Mouse (Mus musculus): ENCODE measurements around the gene Olfr702. TPM values are rescaled to one million over a fixed set of nuclear protein-coding genes. Genes with fewer than 3 reads are reported as not detected.

Olfr702 gene
- polyA plus RNA-seq (2015; fragmentation: Nextera tagmentation; extraction: Ambion mirVana): not detected in 2 replicates

DNA sequence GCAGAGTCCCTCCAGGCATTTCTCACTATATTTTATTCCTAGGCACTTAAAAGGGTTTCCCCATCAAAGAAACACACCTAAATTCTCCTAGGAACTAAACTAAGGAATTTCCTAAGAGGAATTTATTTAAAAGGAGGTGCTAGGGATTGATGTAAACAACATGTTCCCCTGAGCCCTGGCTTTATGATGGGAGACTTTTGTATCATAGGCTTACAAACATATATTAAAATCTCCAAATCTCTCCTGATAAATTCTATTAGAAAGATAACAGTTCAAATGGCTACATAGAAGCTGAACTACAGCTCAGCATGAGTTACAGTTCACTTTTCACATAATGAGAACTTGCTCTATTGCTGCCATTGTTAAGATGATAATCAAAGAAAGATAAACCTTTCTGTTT is at the start of gene Olfr702:
Gene Olfr702, minus strand, starts transcription at position 101 of the 400 bp plus-strand sequence.
- H3K36me3 ChIP-seq (ENCODE audit: control insufficient read depth, insufficient read depth): no peaks in the 10 kb centered on the region
- H3K27me3 ChIP-seq (ENCODE audit: control insufficient read depth, insufficient read depth, low read length): no peaks in the 10 kb centered on the region
- no peak within 1 kb of the TSS for H3K4me2 ChIP-seq (ENCODE audit: low read depth, low read length)
- no peaks in the 10 kb centered on the region for H3K9me3 ChIP-seq (replicated peaks; ENCODE audit: control insufficient read depth, low read length)
- no peak for ATAC-seq (replicated peaks; ENCODE audit: extremely low read depth, insufficient read depth, low FRiP score)
- no peak within 1 kb of the TSS for H3K27ac ChIP-seq (ENCODE audit: low read length)
- H3K4me1 ChIP-seq (ENCODE audit: control insufficient read depth, insufficient read depth, low read length): no peaks in the 10 kb centered on the region
- no peak within 1 kb of the TSS for H3K4me3 ChIP-seq (ENCODE audit: low read length)
- H3K9ac ChIP-seq (ENCODE audit: low read length): no peak within 1 kb of the TSS

- Histone ChIP-seq H3K9me3 (replicated peaks; ENCODE audit: control insufficient read depth, low read length) (no peaks in the 10 kb centered on the region), H3K36me3 (ENCODE audit: control insufficient read depth, insufficient read depth) (no peaks in the 10 kb centered on the region), H3K4me3 (ENCODE audit: low read length) (no peak within 1 kb of the TSS), H3K4me2 (ENCODE audit: low read depth, low read length) (no peak within 1 kb of the TSS), H3K27me3 (ENCODE audit: control insufficient read depth, insufficient read depth, low read length) (no peaks in the 10 kb centered on the region), H3K9ac (ENCODE audit: low read length) (no peak within 1 kb of the TSS), H3K27ac (ENCODE audit: low read length) (no peak within 1 kb of the TSS), H3K4me1 (ENCODE audit: control insufficient read depth, insufficient read depth, low read length) (no peaks in the 10 kb centered on the region)
- 68% methylated on average over 3 of the region's 3 CpGs for WGBS
- ATAC-seq (replicated peaks; ENCODE audit: extremely low read depth, insufficient read depth, low FRiP score): no peak
Measured at GRCm38 (mm10) chr7:106876791-106877190, 43.1 kb upstream of the Olfr702 start, which contains the start of gene Olfr705. Gene Olfr705, minus strand, starts transcription at chr7:106876891.

DNA sequence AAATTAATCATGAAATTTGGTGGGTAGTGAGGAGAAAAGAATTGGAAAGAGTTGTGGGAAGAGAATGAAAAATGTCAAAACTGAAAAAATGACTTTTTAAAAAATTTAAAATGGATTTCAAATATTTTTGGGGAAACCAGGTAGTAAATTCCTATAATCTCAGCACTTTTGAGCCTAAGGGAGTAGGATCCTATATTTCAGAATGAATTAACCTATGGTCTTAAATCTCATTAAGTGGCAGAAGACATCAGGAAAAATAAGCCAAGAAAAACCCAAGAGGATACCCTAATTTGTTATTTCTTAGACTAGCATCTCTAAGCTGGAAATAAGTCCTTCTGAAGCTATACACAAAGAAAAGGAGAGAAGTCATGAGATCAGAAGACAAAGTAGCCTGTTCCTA is 29.2 kb upstream of the Olfr702 start, which contains the start of gene Olfr704:
Gene Olfr704, plus strand, starts transcription at position 301 of the 400 bp plus-strand sequence.
- Histone ChIP-seq H3K36me3 (ENCODE audit: control insufficient read depth, insufficient read depth) (no peaks in the 10 kb centered on the region), H3K27me3 (ENCODE audit: control insufficient read depth, insufficient read depth, low read length) (no peaks in the 10 kb centered on the region), H3K4me1 (ENCODE audit: control insufficient read depth, insufficient read depth, low read length) (no peaks in the 10 kb centered on the region), H3K9ac (ENCODE audit: low read length) (no peak within 1 kb of the TSS), H3K4me2 (ENCODE audit: low read depth, low read length) (no peak within 1 kb of the TSS), H3K9me3 (replicated peaks; ENCODE audit: control insufficient read depth, low read length) (no peaks in the 10 kb centered on the region; the same call in 1 of the 2 replicates), H3K27ac (ENCODE audit: low read length) (no peak within 1 kb of the TSS), H3K4me3 (ENCODE audit: low read length) (no peak within 1 kb of the TSS)
- ATAC-seq (replicated peaks; ENCODE audit: extremely low read depth, insufficient read depth, low FRiP score): no peak

- 61% methylated on average over 2 of the region's 2 CpGs for WGBS
- Histone ChIP-seq H3K4me1 (ENCODE audit: control insufficient read depth, insufficient read depth, low read length) (no peaks in the 10 kb centered on the region), H3K36me3 (ENCODE audit: control insufficient read depth, insufficient read depth) (no peaks in the 10 kb centered on the region), H3K9me3 (replicated peaks; ENCODE audit: control insufficient read depth, low read length) (no peaks in the 10 kb centered on the region), H3K4me2 (ENCODE audit: low read depth, low read length) (no peak within 1 kb of the TSS), H3K27me3 (ENCODE audit: control insufficient read depth, insufficient read depth, low read length) (no peaks in the 10 kb centered on the region), H3K4me3 (ENCODE audit: low read length) (no peak within 1 kb of the TSS), H3K27ac (ENCODE audit: low read length) (no peak within 1 kb of the TSS), H3K9ac (ENCODE audit: low read length) (no peak within 1 kb of the TSS)
- ATAC-seq (replicated peaks; ENCODE audit: extremely low read depth, insufficient read depth, low FRiP score): no peak
Measured at GRCm38 (mm10) chr7:106843060-106843459, 9.4 kb upstream of the Olfr702 start, which contains the start of gene Olfr703. Gene Olfr703, plus strand, starts transcription at chr7:106843360.

DNA sequence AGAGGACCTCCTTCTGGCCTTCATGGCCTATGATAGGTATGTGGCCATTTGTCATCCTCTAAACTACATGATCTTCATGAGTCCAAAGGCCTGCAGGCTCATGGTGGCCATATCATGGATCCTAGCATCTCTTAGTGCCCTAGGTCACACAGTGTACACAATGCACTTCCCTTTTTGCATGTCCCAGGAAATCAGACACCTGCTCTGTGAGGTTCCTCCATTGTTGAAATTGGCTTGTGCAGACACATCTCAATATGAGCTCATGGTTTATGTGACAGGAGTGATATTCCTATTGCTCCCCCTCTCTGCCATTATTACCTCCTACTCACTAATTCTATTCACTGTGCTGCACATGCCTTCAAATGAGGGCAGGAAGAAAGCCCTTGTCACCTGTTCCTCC is 15.3 kb downstream of the Olfr702 start:
- no peaks in the 10 kb centered on the region for H3K9me3 ChIP-seq (replicated peaks; ENCODE audit: control insufficient read depth, low read length)
- no peak overlapping the region for H3K9ac ChIP-seq (ENCODE audit: low read length)
- H3K4me2 ChIP-seq (ENCODE audit: low read depth, low read length): no peak overlapping the region
- no peaks in the 10 kb centered on the region for H3K4me1 ChIP-seq (ENCODE audit: control insufficient read depth, insufficient read depth, low read length)
- H3K4me3 ChIP-seq (ENCODE audit: low read length): no peak overlapping the region
- no peak overlapping the region for H3K27ac ChIP-seq (ENCODE audit: low read length)
- no peaks in the 10 kb centered on the region for H3K27me3 ChIP-seq (ENCODE audit: control insufficient read depth, insufficient read depth, low read length)
- H3K36me3 ChIP-seq (ENCODE audit: control insufficient read depth, insufficient read depth): no peaks in the 10 kb centered on the region
- ATAC-seq (replicated peaks; ENCODE audit: extremely low read depth, insufficient read depth, low FRiP score): no peak

DNA sequence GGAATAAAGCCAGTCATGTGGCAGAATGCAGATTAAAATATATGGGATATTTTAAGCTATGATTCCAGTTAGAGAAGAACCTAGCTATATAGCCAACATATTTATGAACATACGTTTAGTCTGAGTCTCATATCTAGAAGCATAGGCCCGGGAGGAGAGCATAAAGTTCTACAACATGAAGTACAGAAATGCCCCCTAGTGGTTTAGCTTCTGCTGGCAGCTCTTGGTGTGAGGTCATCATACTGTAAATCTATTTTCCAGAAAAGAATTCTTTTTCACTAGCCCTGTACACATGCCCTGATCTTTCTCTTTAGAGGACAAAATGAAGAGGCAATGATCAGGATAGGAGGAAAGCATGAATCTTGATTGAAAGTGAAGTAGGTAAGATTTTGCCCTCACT is 17.9 kb downstream of the Olfr702 start:
- no peak for ATAC-seq (replicated peaks; ENCODE audit: extremely low read depth, insufficient read depth, low FRiP score)
- no peak overlapping the region for H3K27ac ChIP-seq (ENCODE audit: low read length)
- WGBS: 30% methylated on average over 2 of the region's 2 CpGs

GRCm38 (mm10) chr7:106813829-106814228 is 19.9 kb downstream of the Olfr702 start, which contains the start of gene Olfr701:
Gene Olfr701, plus strand, starts transcription at chr7:106814129.
- WGBS: 61% methylated on average over 2 of the region's 2 CpGs
- H3K27me3 ChIP-seq (ENCODE audit: control insufficient read depth, insufficient read depth, low read length): no peaks in the 10 kb centered on the region
- H3K27ac ChIP-seq (ENCODE audit: low read length): no peak within 1 kb of the TSS
- no peak within 1 kb of the TSS for H3K9ac ChIP-seq (ENCODE audit: low read length)
- H3K4me2 ChIP-seq (ENCODE audit: low read depth, low read length): no peak within 1 kb of the TSS
- ATAC-seq (replicated peaks; ENCODE audit: extremely low read depth, insufficient read depth, low FRiP score): no peak
- H3K9me3 ChIP-seq (replicated peaks; ENCODE audit: control insufficient read depth, low read length): no peaks in the 10 kb centered on the region
- H3K4me3 ChIP-seq (ENCODE audit: low read length): no peak within 1 kb of the TSS
- no peaks in the 10 kb centered on the region for H3K36me3 ChIP-seq (ENCODE audit: control insufficient read depth, insufficient read depth)
- H3K4me1 ChIP-seq (ENCODE audit: control insufficient read depth, insufficient read depth, low read length): no peaks in the 10 kb centered on the region

More for the DNA sequence above, 17.9 kb downstream of the Olfr702 start:
- H3K4me2 ChIP-seq (ENCODE audit: low read depth, low read length): no peak overlapping the region
- H3K27me3 ChIP-seq (ENCODE audit: control insufficient read depth, insufficient read depth, low read length): no peaks in the 10 kb centered on the region
- no peaks in the 10 kb centered on the region for H3K9me3 ChIP-seq (replicated peaks; ENCODE audit: control insufficient read depth, low read length)
- H3K9ac ChIP-seq (ENCODE audit: low read length): no peak overlapping the region
- H3K4me3 ChIP-seq (ENCODE audit: low read length): no peak overlapping the region
- H3K36me3 ChIP-seq (ENCODE audit: control insufficient read depth, insufficient read depth): no peaks in the 10 kb centered on the region
- no peaks in the 10 kb centered on the region for H3K4me1 ChIP-seq (ENCODE audit: control insufficient read depth, insufficient read depth, low read length)

DNA sequence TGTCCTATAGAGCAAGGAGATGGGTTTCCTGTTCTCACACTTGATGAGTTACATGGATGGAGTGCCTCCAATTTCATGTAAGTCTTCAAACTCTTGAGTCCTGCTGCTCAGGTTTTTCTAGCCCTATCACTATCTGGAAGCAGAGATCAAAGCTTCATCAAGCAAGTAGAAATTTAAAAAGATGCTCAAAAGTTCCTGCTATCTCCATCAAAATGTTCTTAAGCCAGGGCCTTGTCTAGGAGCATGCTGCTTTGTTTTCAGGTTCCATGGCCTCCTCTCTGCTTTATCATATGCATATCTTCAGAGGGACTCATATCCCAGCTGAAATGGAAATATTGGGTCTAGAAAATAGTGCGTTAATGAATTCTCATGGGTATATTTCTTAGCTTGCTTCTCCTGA is 25.0 kb downstream of the Olfr702 start, which contains the start of gene Olfr700:
Gene Olfr700, minus strand, starts transcription at position 101 of the 400 bp plus-strand sequence.
- Histone ChIP-seq H3K4me3 (ENCODE audit: low read length) (no peak within 1 kb of the TSS), H3K36me3 (ENCODE audit: control insufficient read depth, insufficient read depth) (no peaks in the 10 kb centered on the region), H3K27me3 (ENCODE audit: control insufficient read depth, insufficient read depth, low read length) (no peaks in the 10 kb centered on the region), H3K9me3 (replicated peaks; ENCODE audit: control insufficient read depth, low read length) (no peaks in the 10 kb centered on the region), H3K4me2 (ENCODE audit: low read depth, low read length) (no peak within 1 kb of the TSS), H3K27ac (ENCODE audit: low read length) (no peak within 1 kb of the TSS), H3K9ac (ENCODE audit: low read length) (no peak within 1 kb of the TSS), H3K4me1 (ENCODE audit: control insufficient read depth, insufficient read depth, low read length) (no peaks in the 10 kb centered on the region)
- 72% methylated on average over 1 of the region's 1 CpGs for WGBS
- ATAC-seq (replicated peaks; ENCODE audit: extremely low read depth, insufficient read depth, low FRiP score): no peak

DNA sequence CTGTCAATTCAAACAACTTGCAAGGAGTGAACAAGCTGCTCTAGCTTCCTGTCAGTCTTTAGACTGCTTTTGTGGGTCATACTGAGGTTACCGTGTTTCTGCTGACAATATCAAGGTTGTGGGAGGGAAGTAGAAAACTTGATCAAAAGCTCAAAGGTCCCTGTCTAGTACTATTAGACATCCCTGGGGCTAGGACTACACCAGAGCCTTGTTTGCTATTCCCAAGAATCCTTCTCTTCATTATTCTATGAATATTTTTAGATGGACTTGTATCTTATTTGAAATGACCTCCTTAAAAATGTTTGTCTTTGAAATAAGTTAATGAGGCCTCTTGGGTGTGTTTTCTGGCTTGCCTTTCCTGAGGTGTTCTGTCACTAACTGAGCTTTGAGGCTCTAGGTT is 40.6 kb downstream of the Olfr702 start, which contains the start of gene Olfr699:
Gene Olfr699, minus strand, starts transcription at position 101 of the 400 bp plus-strand sequence.
- WGBS: 63% methylated on average over 1 of the region's 1 CpGs
- Histone ChIP-seq H3K4me2 (ENCODE audit: low read depth, low read length) (no peak within 1 kb of the TSS), H3K4me1 (ENCODE audit: control insufficient read depth, insufficient read depth, low read length) (no peaks in the 10 kb centered on the region), H3K9me3 (replicated peaks; ENCODE audit: control insufficient read depth, low read length) (peaks cover 4% of the 10 kb centered on the region; the same call in 1 of the 2 replicates), H3K9ac (ENCODE audit: low read length) (no peak within 1 kb of the TSS), H3K4me3 (ENCODE audit: low read length) (no peak within 1 kb of the TSS), H3K27me3 (ENCODE audit: control insufficient read depth, insufficient read depth, low read length) (no peaks in the 10 kb centered on the region), H3K36me3 (ENCODE audit: control insufficient read depth, insufficient read depth) (no peaks in the 10 kb centered on the region), H3K27ac (ENCODE audit: low read length) (no peak within 1 kb of the TSS)
- ATAC-seq (replicated peaks; ENCODE audit: extremely low read depth, insufficient read depth, low FRiP score): no peak
